Mouse (Mus musculus) small intestine, adult 10 weeks (tissue): ENCODE data around the gene Tmem35b. TPM values are rescaled to one million over a fixed set of nuclear protein-coding genes. Genes with fewer than 3 reads are reported as not detected.

ENCODE experiments used
- polyA plus RNA-seq: library from polyadenylated mRNA; stranded (reverse); fragments of 350-450 nt; fragmentation: Illumina TruSeq; extraction: RNeasy Lipid Tissue Mini Kit (QIAGEN cat#74804); gene quantifications from one replicate; pipeline ENCODE4 v1.2.3, GENCODE M21; 2014; ENCODE audit warnings: low replicate concordance

Gene Tmem35b
- 25.8 TPM for polyA plus RNA-seq

DNA sequence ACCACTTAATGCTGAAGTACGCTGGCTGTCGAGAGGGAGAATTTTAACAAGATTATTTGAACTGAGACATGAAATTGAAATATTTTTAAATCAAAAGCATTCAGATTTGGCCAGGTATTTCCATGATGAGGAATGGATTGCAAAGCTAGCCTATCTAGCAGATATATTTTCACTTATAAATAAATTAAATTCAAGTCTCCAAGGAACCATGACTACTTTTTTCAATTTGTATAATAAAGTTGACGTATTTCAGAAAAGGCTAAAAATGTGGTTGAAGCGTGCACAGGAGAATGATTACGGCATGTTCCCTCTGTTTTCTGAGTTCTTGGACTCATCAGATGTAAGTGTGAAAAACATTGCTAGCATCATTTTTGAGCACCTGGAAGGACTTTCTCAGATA, at the start of gene Tmem35b:
Gene Tmem35b (plus strand): TSS at position 301 of the 400 bp plus-strand sequence.

DNA sequence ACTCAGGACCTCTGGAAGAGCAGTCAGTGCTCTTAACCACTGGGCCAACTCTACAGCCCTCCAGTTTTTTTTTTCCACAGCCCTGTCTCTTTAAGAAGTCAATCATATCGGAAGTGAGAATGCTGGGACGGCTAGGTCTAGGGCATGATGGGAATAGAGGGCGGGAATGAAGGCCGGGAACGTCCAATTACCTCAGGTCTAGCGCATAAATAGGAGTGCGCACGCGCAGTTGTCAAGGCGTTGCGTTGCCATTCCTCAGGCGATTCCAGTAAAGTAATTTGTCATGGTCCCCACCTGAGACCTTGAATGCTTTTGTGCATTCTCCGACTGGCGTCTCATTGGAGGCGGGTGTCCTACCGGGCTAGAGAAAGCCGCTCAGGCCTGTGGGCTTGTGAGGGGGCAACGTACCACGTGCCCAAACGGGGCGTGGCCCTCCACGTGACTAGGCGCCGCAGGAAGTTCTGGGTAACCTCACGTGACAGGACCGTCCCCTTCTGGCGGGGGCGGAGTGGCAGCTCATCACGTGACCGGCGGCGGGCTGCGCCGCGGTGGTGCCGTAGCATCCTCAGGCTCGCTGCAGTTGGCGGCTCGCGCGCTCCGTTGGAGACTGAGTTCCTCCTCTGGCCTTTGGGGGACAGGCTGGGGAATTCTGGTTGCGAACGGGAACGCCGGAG, 46.5 kb upstream of the Tmem35b start, which contains the start of gene Zmym6:
Gene Zmym6 (plus strand): TSS at position 509 of the 674 bp plus-strand sequence.

DNA sequence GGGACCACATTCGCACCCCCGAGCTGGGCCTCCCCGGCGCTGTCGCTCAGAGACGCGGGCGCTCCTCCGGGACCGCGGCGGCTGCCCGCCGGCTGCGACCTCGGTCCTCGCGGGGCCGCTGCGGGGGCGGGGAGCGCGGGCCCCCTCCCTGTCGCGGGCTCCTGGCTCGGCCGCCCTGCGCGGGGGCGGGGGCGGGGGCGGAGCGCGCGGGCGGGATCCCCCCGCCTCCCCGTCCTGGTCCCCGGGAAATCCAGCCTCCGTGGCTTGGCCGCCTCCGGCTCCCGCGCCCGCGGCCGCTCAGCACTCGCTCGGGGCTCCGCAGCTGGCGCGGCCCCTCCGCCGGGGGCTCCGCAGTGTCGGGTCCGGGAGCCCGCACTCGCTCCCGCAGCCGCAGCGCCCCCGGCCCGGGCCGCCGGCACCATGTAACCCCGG, 45.4 kb downstream of the Tmem35b start, which contains the start of gene Dlgap3:
Gene Dlgap3 (plus strand): TSS at position 291 of the 432 bp plus-strand sequence.

Other genes starting within 250 kb of the Tmem35b start
- gene Zmym4, start 155.6 kb upstream of the Tmem35b start, polyA plus RNA-seq = 11.4 TPM
- 315 TPM for gene Sfpq, start 102.4 kb upstream of the Tmem35b start, polyA plus RNA-seq
- 13.1 TPM for gene Zmym1, start 62.5 kb upstream of the Tmem35b start, polyA plus RNA-seq
- 29.2 TPM for gene Zmym6, start 46.3 kb upstream of the Tmem35b start, polyA plus RNA-seq
- not detected for gene Dlgap3, start 45.5 kb downstream of the Tmem35b start, polyA plus RNA-seq
- not detected for gene Smim12, start 120.1 kb downstream of the Tmem35b start, polyA plus RNA-seq
- gene Gja4, start 190.3 kb downstream of the Tmem35b start, polyA plus RNA-seq = not detected
- gene Gjb3, start 207.2 kb downstream of the Tmem35b start, polyA plus RNA-seq = not detected
- gene Gjb4, start 230.4 kb downstream of the Tmem35b start, polyA plus RNA-seq = not detected
- gene Gjb5, start 234.5 kb downstream of the Tmem35b start, polyA plus RNA-seq = not detected